Mouse (Mus musculus) cerebellum, adult 18-20 months (tissue): ENCODE data around the gene Ccdc69.
"Not testable (repeated sequence)": the region's sequence is repeated elsewhere in the genome, so short reads cannot be mapped to it uniquely, and the experiment has no call there.

Source experiments
- DNase-seq, 2 experiments: peaks; one replicate each; pipeline ENCODE4 v3.0.0; 2021

Ccdc69 gene

DNA sequence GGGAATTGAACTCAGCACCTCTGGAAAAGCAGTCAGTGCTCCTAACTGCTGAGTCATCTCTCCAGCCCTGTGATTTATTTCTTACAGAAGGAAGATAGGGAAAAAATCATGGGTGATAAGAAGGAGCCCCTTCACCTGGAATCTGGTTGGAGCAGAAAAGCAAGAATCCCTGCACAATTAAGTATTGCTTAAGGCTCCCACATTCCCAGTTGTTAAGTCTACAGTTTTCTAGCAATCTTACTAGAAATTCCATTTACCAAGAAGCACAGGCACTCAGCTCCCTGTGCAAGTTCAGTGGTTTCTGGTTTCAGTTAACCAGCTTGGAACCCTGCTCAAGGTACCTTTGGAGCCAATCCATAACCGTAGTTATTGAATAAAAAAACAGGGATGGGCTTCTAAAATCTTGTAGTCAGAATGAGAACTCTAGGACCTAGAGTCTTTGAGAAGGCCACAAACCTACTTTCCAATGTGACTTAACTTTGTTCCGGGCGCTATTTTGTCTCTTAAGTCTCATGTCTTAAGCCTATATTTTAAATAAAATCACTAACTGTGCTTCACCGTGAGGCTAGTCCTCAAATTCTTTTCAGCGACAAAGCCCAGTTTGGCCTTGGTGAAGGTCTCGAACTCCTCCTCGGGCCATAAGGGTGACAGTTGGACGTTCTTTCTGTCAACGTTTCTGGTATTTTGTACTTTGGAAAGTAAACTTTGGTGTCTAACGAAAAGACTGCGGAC is 19.0 kb upstream of the Ccdc69 start:
- DNase-seq: no peak

GRCm38 (mm10) chr11:55096296-55096695 is 18.4 kb upstream of the Ccdc69 start:
- DNase-seq: not testable (repeated sequence)

- DNase-seq: no peak
Observed at GRCm38 (mm10) chr11:55093096-55093495, 15.2 kb upstream of the Ccdc69 start.

- DNase-seq: no peak
Observed at GRCm38 (mm10) chr11:55089892-55090291, 12.0 kb upstream of the Ccdc69 start.

DNA sequence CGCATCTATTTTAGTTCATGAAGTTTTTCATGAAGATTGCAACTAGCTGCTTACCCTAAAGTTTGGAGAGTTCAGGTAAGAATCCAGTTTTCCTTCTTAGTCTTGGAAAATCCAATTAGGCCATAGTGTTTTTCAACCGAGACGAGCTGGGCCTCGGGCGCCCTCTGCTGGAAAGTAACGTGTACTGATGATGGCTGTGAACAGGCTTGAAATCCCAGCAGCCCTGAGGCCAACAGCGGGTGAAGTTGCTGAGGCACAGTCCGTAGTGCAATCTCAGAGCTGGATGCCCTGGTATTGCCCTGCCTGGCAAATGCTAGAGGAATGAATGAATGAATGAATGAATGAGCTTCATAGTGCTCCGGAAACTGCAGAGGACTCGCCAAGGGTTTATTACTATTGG is 9.1 kb upstream of the Ccdc69 start:
- DNase-seq: peak; percentile 73 to 87

DNA sequence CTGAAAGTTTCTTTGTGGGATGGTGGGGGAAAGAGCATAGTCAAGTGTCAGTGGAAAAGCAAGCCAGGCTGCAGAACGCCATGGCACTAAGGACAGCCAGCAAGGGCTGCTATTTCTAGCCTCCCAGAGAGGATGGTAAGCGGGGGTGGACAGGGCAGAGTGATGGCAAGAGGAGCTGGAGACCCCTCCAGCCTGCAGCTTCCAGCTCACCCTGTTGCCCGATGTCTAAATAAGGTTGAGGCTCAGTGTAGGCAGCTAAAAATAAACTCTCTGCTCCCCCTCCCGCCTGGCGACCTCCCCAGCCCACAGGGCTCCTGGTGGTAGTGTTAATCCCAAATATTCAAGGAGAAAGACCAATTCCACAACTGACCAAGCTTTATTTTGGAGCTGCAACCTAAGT is 7.5 kb upstream of the Ccdc69 start:
- DNase-seq: no peak

GRCm38 (mm10) chr11:55084629-55085028 is 6.7 kb upstream of the Ccdc69 start:
- DNase-seq: no peak

GRCm38 (mm10) chr11:55081206-55081605 is 3.3 kb upstream of the Ccdc69 start:
- no peak for DNase-seq

- no peak for DNase-seq
Observed at GRCm38 (mm10) chr11:55079180-55079579, 1.2 kb upstream of the Ccdc69 start.

GRCm38 (mm10) chr11:55078502-55078901 is 571 bp upstream of the Ccdc69 start:
- peak in 1 of 2 experiments; percentile 26 for DNase-seq

- DNase-seq: no peak
Observed at GRCm38 (mm10) chr11:55076234-55076633, 1.7 kb downstream of the Ccdc69 start.

DNA sequence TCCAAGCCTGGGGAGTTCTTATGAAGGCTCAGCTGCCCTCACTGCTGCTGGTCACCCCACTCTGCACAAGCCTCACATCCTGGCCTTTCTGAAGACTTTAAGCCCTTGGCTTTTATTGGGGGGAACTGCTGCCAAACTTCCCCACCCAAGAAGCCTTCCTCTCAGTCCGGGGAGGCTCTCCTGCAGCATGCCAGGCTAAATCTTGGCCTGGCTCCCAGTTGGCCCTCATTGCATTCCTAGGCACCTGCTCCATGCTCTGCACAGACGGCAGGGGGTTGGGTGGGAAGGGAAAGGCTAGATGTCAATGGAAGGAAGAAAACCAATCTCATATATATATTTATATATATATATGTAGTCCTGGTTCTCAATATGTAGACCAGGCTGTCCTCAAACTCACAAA is 2.3 kb downstream of the Ccdc69 start:
- peak; percentile 78 to 79 for DNase-seq

DNA sequence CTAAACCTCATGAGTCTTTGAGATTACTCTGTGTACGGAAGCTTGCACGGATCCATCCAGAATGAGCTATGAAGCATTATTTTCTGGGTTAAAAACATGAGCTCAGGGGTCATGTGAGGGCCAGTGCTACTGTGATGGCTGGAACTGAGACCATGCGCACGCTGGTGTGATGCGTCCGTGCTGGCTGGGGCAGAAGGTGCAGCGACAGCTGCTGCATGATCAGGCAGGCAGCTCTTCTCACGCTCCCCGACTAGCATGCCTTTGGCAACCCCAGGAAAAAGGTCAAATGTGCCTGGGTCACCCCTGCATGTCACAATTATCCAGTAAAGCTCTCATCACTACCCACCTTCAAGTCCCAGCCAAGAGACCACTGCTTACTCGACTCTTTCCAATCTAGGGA is 4.7 kb downstream of the Ccdc69 start:
- DNase-seq: no peak

GRCm38 (mm10) chr11:55072467-55072866 is 5.5 kb downstream of the Ccdc69 start:
- no peak for DNase-seq

GRCm38 (mm10) chr11:55071344-55071743 is 6.6 kb downstream of the Ccdc69 start:
- no peak for DNase-seq

- no peak for DNase-seq
Observed at GRCm38 (mm10) chr11:55069023-55069422, 8.9 kb downstream of the Ccdc69 start.

- DNase-seq: no peak
Observed at GRCm38 (mm10) chr11:55066921-55067320, 11.0 kb downstream of the Ccdc69 start.

DNA sequence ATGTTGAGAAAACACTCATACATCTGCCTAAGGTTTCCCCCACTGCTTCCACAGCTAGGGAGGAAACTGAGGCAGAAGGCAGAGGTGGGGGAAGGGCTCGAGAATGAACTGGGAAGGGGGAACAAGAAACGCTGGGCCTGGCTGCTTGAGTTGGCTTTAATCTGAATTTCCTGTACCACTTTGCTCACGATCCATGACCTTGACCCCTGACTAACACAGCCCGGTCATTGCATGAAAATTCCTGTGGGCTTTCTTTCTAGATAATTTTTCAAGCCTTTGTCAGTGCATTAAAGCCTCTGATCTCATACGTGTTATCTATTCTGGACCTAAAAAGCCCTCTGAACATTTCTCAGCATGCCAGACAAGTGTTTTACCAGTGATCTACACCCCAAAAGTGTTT is 15.1 kb downstream of the Ccdc69 start:
- DNase-seq: no peak

GRCm38 (mm10) chr11:55060802-55061201 is 17.1 kb downstream of the Ccdc69 start:
- no peak for DNase-seq

- DNase-seq: no peak
Observed at GRCm38 (mm10) chr11:55057511-55057910, 20.4 kb downstream of the Ccdc69 start.

- DNase-seq: no peak
Observed at GRCm38 (mm10) chr11:55050837-55051510, 27.0 kb downstream of the Ccdc69 start.

DNA sequence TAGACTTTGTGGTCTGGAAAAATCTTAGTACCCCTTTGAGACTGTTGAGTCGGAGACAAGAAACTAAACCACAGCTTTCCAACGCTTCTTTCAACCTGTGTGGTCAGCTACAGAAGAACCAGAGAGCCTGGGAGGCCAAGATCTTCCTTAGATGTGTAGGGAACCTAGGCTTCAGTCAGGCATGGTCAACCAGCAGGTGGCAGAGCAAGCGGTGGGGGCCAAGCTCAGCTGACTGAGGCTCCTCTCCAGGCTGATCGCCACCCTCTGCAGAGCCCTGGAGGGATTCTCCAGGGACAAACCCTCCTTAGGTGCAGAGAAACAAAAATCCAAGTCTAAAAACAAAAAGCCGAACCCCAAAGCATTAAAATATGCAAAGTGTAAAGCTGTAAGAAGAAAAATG is 31.3 kb downstream of the Ccdc69 start:
- peak in 1 of 2 experiments; percentile 41 for DNase-seq

- no peak for DNase-seq
Observed at GRCm38 (mm10) chr11:55041348-55041747, 36.6 kb downstream of the Ccdc69 start.

- peak; percentile 75 to 76 for DNase-seq
Observed at GRCm38 (mm10) chr11:55039591-55039990, 38.3 kb downstream of the Ccdc69 start.

GRCm38 (mm10) chr11:55036601-55037000 is 41.3 kb downstream of the Ccdc69 start:
- no peak for DNase-seq
